Mouse (Mus musculus) stomach, embryonic 16.5 days (tissue): ENCODE results near the gene Ilf3. TPM values are rescaled to one million over a fixed set of nuclear protein-coding genes. Genes with fewer than 3 reads are reported as not detected.

ENCODE experiments used
- ATAC-seq: fragments of 200-750 bp; cut with Nextera tagmentation; 2 replicates; pipeline ENCODE4 v1.8.0; 2017; ENCODE audit warnings: moderate number of reproducible peaks, moderate TSS enrichment; ENCODE audit not compliant: insufficient read depth, low FRiP score
- H3K27ac ChIP-seq: fragments of 300-500 bp; sonication (generic); 2 replicates; pipeline ENCODE4 v1.5.1; 2014; ENCODE audit warnings: low read length
- H3K27me3 ChIP-seq: fragments of 300-500 bp; sonication (generic); 2 replicates; pipeline ENCODE4 v1.6.1; 2014; ENCODE audit warnings: low read length, control low read depth, mixed read lengths; ENCODE audit not compliant: control insufficient read depth, insufficient read depth
- H3K36me3 ChIP-seq: fragments of 300-500 bp; sonication (generic); 2 replicates; pipeline ENCODE4 v1.6.1; 2014; ENCODE audit warnings: low read length; ENCODE audit not compliant: control insufficient read depth, insufficient read depth
- H3K4me1 ChIP-seq: fragments of 300-500 bp; sonication (generic); 2 replicates; pipeline ENCODE4 v1.6.1; 2014; ENCODE audit warnings: low read length, control low read depth, mixed read lengths; ENCODE audit not compliant: control insufficient read depth, insufficient read depth
- H3K4me2 ChIP-seq: fragments of 300-500 bp; sonication (generic); 2 replicates; pipeline ENCODE4 v1.6.1; 2014; ENCODE audit warnings: low read depth, low read length, mixed read lengths
- H3K4me3 ChIP-seq: fragments of 300-500 bp; sonication (generic); replicated peaks from 2 replicates; pipeline ENCODE4 v1.5.1; 2014; ENCODE audit warnings: mild to moderate bottlenecking, low read length
- H3K9ac ChIP-seq: fragments of 300-500 bp; sonication (generic); 2 replicates; pipeline ENCODE4 v1.6.1; 2014; ENCODE audit warnings: low read length
- H3K9me3 ChIP-seq: fragments of 300-500 bp; sonication (generic); replicated peaks from 2 replicates; pipeline ENCODE4 v1.6.1; 2016; ENCODE audit warnings: low read length, control low read depth; ENCODE audit not compliant: control insufficient read depth
- WGBS: fragments of 180-500 bp; shearing (Covaris S2); extraction: QIAGEN DNeasy Blood & Tissue Kit; methylation state at CpG from one replicate; pipeline ENCODE4 v1.1.7; 2014; 5-methylcytosine and 5-hydroxymethylcytosine counted together
- polyA plus RNA-seq: library from polyadenylated mRNA; unstranded; fragments of >200 nt; fragmentation: Nextera tagmentation; extraction: Ambion mirVana; gene quantifications from 2 replicates; pipeline ENCODE4 v1.2.1, GENCODE M21; 2015

The Ilf3 gene
- polyA plus RNA-seq, 1 experiment from 2014 or later, result 144 TPM

DNA sequence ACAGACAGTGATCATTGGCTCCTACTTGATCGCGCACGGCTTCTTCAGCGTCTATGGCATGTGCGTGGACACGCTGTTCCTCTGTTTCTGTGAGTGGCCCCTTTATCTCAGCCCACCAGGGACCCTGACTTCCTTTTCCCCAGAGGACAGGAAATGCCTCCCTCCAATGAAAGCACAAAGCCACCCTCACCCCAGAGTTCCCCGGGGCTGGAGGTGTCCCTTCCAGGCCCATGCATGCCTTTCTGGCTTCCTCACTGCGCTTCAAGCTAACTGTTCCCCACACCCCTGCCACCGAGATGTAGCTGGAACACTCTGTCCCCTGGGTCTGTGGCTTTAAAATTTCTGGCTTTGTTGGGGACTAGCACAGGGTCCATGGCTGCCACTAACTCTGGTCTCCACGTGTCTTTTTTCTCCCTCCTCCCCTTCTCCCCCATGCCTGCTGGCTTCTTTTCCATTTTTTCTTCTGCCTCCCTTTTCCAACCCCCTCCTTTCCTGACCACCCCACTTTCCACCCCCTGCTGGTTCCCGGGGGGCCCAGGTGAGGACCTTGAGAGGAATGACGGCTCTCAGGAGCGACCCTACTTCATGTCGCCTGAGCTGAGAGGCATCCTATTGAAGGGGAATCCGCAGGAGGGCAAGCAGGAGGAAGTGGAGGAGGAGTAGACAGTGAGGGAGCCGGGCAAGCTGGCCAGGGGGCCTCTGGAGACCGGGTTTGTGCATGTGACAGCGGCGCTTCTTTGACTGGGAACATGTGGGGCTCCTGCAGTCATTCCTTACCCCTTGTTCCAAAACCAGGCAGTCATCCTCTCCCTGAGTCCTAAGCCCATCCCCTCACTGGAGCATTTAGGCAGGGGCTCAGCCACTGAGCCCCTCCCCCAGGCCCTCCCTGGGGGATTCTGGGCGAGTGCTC lies 15.0 kb upstream of the Ilf3 start:
- no peak overlapping the region for H3K27ac ChIP-seq
- H3K36me3 ChIP-seq, result peaks cover 11% of the 10 kb centered on the region
- 43% methylated on average over 20 of the region's 20 CpGs for WGBS
- H3K9ac ChIP-seq, result 0 out of 2 replicates have a peak overlapping the region, but pooled peaks have one; percentile 10
- no peak overlapping the region for H3K4me2 ChIP-seq
- H3K4me1 ChIP-seq, result no peaks in the 10 kb centered on the region
- no peaks in the 10 kb centered on the region for H3K27me3 ChIP-seq
- H3K4me3 ChIP-seq, result no peak overlapping the region
- ATAC-seq, result no peak
- H3K9me3 ChIP-seq, result no peaks in the 10 kb centered on the region

DNA sequence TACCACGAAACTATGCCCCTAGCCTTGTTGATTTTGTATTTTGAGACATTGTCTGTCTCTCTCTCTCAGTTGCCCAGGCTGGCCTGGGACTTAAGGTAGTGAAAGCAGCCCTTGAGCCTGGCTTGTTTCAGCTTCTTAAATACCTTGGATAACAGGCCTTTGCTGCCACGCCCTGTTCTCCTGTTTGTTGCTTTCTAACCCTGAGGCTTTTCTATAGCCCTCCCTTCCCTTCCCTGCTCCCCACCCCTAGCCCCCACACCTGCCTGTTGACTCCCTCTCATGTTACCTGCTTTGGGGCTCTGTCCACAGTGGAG lies 14.3 kb upstream of the Ilf3 start:
- WGBS, result 60% methylated on average over 2 of the region's 2 CpGs
- no peak for ATAC-seq
- no peaks in the 10 kb centered on the region for H3K27me3 ChIP-seq
- peaks cover 11% of the 10 kb centered on the region for H3K36me3 ChIP-seq
- H3K4me1 ChIP-seq, result no peaks in the 10 kb centered on the region
- H3K4me3 ChIP-seq, result no peak overlapping the region
- H3K9ac ChIP-seq, result no peak overlapping the region
- H3K9me3 ChIP-seq, result no peaks in the 10 kb centered on the region
- no peak overlapping the region for H3K4me2 ChIP-seq
- H3K27ac ChIP-seq, result no peak overlapping the region

DNA sequence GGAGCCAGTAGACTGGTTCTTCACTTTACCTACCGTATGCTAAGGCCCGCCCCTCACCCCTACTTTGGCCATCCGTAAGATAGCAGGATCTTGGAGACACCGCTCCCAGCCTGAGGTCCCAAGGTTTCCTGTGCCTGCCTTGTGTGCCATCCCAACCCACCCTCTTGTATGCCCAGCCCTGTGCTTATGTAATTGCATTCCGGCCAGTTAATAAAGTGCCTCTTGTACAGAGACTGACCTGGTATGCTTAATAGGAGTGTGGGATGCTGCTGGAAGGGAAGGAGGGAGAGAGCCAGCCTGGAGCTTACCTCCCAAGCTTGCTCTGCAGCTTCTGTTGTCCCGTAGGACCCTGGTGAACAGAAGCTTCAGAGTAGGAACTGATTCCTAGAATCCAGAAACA lies 12.9 kb upstream of the Ilf3 start:
- ATAC-seq, result no peak
- Histone ChIP-seq H3K9me3 (no peaks in the 10 kb centered on the region), H3K4me3 (no peak overlapping the region), H3K36me3 (peaks cover 8% of the 10 kb centered on the region), H3K27me3 (no peaks in the 10 kb centered on the region), H3K4me1 (no peaks in the 10 kb centered on the region), H3K4me2 (no peak overlapping the region), H3K9ac (no peak overlapping the region), H3K27ac (no peak overlapping the region)
- 86% methylated on average over 6 of the region's 6 CpGs for WGBS

DNA sequence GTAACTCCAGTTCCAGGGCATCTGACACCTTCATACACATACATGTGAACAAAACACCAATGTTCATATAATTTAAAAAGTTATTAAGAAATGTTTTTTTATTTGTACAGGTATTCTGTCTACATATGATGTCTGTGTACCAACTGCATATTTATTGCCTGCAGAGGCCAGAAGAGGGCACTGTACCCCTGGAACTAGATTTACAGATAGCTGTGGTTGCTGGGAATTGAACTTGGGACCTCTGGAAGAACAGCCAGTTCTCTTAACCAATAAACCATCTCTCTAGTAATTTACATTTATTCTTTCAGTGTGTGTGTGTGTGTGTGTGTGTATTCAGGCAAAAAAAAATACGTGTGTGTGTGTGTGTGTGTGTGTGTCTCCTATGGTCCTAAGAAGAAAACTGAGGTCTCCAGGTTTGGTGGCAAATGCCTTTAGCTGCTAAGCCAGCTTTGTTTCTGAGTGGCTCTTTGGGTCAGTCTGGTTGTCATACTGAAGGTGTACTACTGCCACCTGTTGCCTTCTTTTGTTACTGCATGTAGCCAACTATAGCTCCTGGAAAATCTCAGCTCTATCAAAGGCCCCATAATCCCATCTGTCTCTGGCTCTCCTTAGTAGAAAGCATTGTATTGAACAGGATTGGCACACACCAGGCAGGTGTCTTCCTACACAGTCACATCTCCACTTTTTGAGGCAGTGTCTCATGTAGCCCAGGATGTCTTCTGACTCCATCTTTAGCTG lies 10.5 kb upstream of the Ilf3 start:
- Histone ChIP-seq H3K4me1 (no peaks in the 10 kb centered on the region), H3K4me3 (no peak overlapping the region), H3K27me3 (no peaks in the 10 kb centered on the region), H3K4me2 (no peak overlapping the region), H3K9me3 (no peaks in the 10 kb centered on the region), H3K36me3 (peaks cover 8% of the 10 kb centered on the region), H3K27ac (no peak overlapping the region), H3K9ac (no peak overlapping the region)
- 4% methylated on average over 1 of the region's 1 CpGs for WGBS
- peak; percentile 53; the same call in 1 of the 2 replicates for ATAC-seq

GRCm38 (mm10) chr9:21366541-21367220 lies 990 bp upstream of the Ilf3 start:
- Histone ChIP-seq H3K9ac (peak overlapping the region; percentile 69), H3K4me2 (peak overlapping the region; percentile 81)
- 29% methylated on average over 14 of the region's 14 CpGs for WGBS

DNA sequence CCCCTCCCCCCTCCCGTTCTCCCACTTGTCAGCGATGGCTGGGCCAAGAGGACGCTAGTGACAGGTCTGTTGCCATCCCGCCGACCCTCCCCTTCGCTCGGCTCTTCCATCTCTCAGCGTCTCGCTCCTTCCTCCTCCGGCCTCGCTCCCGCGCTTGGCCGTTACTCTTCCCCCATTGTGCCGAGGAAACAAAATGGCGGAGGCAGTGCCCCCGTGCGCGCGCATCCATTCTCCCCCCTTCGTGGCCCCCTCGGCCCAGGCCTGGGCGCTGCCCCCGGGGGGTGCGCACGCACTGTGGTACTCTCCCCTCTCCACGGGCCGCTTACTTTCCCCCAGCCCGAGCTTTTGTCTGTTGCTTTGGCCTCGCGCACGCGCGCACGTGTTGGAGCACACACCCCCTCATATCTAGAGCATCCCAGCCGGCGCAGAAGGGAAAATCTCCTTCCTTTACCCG lies 487 bp downstream of the Ilf3 start:
- H3K4me2 ChIP-seq, result peak overlapping the region; percentile 85
- WGBS, result under 1% methylated on average over 38 of the region's 38 CpGs
- H3K27ac ChIP-seq, result peak overlapping the region; percentile 87
- peak overlapping the region; percentile 72 for H3K4me3 ChIP-seq
- H3K9me3 ChIP-seq, result no peaks in the 10 kb centered on the region
- H3K36me3 ChIP-seq, result no peaks in the 10 kb centered on the region
- peak; percentile 35 for ATAC-seq
- peaks cover 13% of the 10 kb centered on the region for H3K4me1 ChIP-seq
- peak overlapping the region; percentile 86 for H3K9ac ChIP-seq
- no peaks in the 10 kb centered on the region for H3K27me3 ChIP-seq

More at GRCm38 (mm10) chr9:21366541-21367220, 990 bp upstream of the Ilf3 start:
- H3K4me1 ChIP-seq, result peaks cover 13% of the 10 kb centered on the region
- no peak for ATAC-seq
- H3K36me3 ChIP-seq, result no peaks in the 10 kb centered on the region
- H3K27me3 ChIP-seq, result no peaks in the 10 kb centered on the region
- H3K27ac ChIP-seq, result peak overlapping the region; percentile 80
- H3K9me3 ChIP-seq, result no peaks in the 10 kb centered on the region
- peak overlapping the region; percentile 72 for H3K4me3 ChIP-seq

DNA sequence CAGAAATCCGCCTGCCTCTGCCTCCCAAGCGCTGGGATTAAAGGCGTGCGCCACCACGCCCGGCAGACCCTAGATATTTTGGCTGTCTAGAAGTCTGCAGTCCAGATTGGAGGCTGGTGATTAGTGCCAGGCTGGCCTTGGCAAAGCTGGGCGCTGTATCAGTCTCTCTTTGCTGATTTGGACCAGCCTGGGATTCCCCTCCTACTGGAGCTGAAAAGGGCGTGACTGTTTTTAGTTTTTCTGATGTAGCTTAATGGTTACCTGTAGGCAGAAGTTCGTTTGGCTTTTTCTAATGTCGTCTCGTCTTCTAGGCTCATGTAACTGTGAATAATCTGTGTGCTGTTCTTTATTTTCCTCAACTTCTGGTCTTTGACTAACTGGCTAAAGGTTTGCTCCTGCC lies 1.4 kb downstream of the Ilf3 start:
- 54% methylated on average over 11 of the region's 11 CpGs for WGBS
- Histone ChIP-seq H3K4me3 (peak overlapping the region; percentile 72), H3K4me2 (peak overlapping the region; percentile 85), H3K27ac (no peak overlapping the region), H3K27me3 (no peaks in the 10 kb centered on the region), H3K9ac (peak overlapping the region; percentile 86; the same call in 1 of the 2 replicates), H3K9me3 (no peaks in the 10 kb centered on the region), H3K4me1 (peaks cover 13% of the 10 kb centered on the region), H3K36me3 (peaks cover 3% of the 10 kb centered on the region; the same call in 1 of the 2 replicates)
- ATAC-seq, result no peak

DNA sequence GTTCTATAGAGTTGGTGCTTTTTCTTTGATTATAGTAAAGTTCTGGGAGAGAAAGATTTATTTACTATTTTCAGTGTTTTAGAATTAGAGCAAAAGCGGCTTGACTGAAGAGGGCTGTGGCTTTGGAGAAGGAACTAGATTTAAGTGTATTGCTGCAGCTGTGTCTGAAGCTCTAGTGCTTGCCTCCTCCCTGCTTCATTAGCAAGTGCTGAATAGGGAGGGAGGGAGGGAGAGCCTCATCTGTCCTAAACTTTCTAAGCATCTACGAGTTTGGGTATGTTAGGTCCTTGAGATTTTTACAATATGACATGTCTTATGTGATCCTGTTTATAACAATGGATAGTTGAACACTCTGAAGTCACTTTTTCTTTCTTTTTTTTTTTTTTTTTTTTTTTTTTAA lies 3.2 kb downstream of the Ilf3 start:
- H3K4me2 ChIP-seq, result no peak overlapping the region
- H3K27ac ChIP-seq, result no peak overlapping the region
- no peak overlapping the region for H3K4me3 ChIP-seq
- 65% methylated on average over 2 of the region's 2 CpGs for WGBS
- H3K36me3 ChIP-seq, result peaks cover 3% of the 10 kb centered on the region; the same call in 1 of the 2 replicates
- ATAC-seq, result no peak
- no peaks in the 10 kb centered on the region for H3K27me3 ChIP-seq
- H3K9me3 ChIP-seq, result no peaks in the 10 kb centered on the region
- peaks cover 13% of the 10 kb centered on the region for H3K4me1 ChIP-seq
- no peak overlapping the region; the same call in 1 of the 2 replicates for H3K9ac ChIP-seq
